Comparison of ENCODE assay signal across 19 mouse cellular contexts in genomic region chr17:64060529-64060928, GRCm38 (mm10).
DNase-seq lines count a peak whose midpoint lies in the region; ATAC-seq and TF ChIP-seq lines count a peak whose summit lies in the region.
"Had no signal": no experiment of that assay in that cellular context is flagged by ENCODE, and none has a peak within 500 bp of the region (broad histone marks: within the 10 kb centered on the region; RNA-seq: fewer than 3 reads in every experiment).

No protein-coding gene starts in this region.

- no peak for TF ChIP-seq CTCF in heart, postnatal 0 days (IDR thresholded peaks at IDR 0.05; ENCODE audit: low read depth)

- no peak overlapping the region for H3K4me2 ChIP-seq in heart, postnatal 0 days (ENCODE audit: low read depth, low read length)
- H3K4me2 ChIP-seq in kidney, embryonic 16.5 days (replicated peaks; ENCODE audit: low read depth, low read length): no peak overlapping the region
- H3K4me2 ChIP-seq in hindbrain, embryonic 16.5 days (ENCODE audit: low read length): no peak overlapping the region
- H3K4me2 ChIP-seq: forebrain, embryonic 15.5 days; hindbrain, embryonic 12.5 days; liver, embryonic 12.5 days; neural tube, embryonic 15.5 days had no signal

- no peaks in the 10 kb centered on the region for H3K9me3 ChIP-seq in heart, postnatal 0 days (replicated peaks; ENCODE audit: control insufficient read depth, low read length)
- no peaks in the 10 kb centered on the region for H3K9me3 ChIP-seq in kidney, embryonic 16.5 days (ENCODE audit: low read length)
- H3K9me3 ChIP-seq in hindbrain, embryonic 16.5 days (ENCODE audit: control insufficient read depth, low read length): no peaks in the 10 kb centered on the region
- H3K9me3 ChIP-seq: forebrain, embryonic 15.5 days; hindbrain, embryonic 12.5 days; liver, embryonic 12.5 days; midbrain, embryonic 10.5 days; neural tube, embryonic 15.5 days had no signal

- 0 out of 2 replicates have a peak, but pooled peaks have one; percentile 36 for ATAC-seq in heart, postnatal 0 days (ENCODE audit: insufficient read depth, low read depth)
- ATAC-seq in kidney, embryonic 16.5 days (ENCODE audit: low FRiP score, low TSS enrichment): peak; percentile 70; the same call in 1 of the 2 replicates
- no peak for ATAC-seq in hindbrain, embryonic 16.5 days
- ATAC-seq: CD4-positive, CD25-positive, alpha-beta regulatory T cell, adult 4 months; forebrain, embryonic 15.5 days; liver, embryonic 12.5 days had no signal

- no peak overlapping the region for H3K27ac ChIP-seq in heart, postnatal 0 days (ENCODE audit: low read depth)
- H3K27ac ChIP-seq in kidney, embryonic 16.5 days (ENCODE audit: low read length): no peak overlapping the region
- H3K27ac ChIP-seq in hindbrain, embryonic 16.5 days (ENCODE audit: low read depth, low read length): no peak overlapping the region
- H3K27ac ChIP-seq: forebrain, embryonic 15.5 days; hindbrain, embryonic 12.5 days; liver, embryonic 12.5 days; midbrain, embryonic 10.5 days; neural tube, embryonic 15.5 days had no signal

- no peaks in the 10 kb centered on the region for H3K36me3 ChIP-seq in heart, postnatal 0 days (replicated peaks; ENCODE audit: control insufficient read depth, insufficient read depth, low read length)
- H3K36me3 ChIP-seq in kidney, embryonic 16.5 days (ENCODE audit: insufficient read depth, low read length): no peaks in the 10 kb centered on the region
- H3K36me3 ChIP-seq in hindbrain, embryonic 16.5 days (ENCODE audit: control insufficient read depth, insufficient read depth, low read length): no peaks in the 10 kb centered on the region
- H3K36me3 ChIP-seq: hindbrain, embryonic 12.5 days; liver, embryonic 12.5 days; midbrain, embryonic 10.5 days; neural tube, embryonic 15.5 days had no signal

- no peak for DNase-seq in heart, postnatal 0 days (ENCODE audit: low spot score)
- DNase-seq in heart, adult 9 months (ENCODE audit: low spot score in 2 of 2): no peak
- DNase-seq in 3T3-L1 (ENCODE audit: low read depth, low spot score) (peak; percentile 64), NIH3T3 (ENCODE audit: low read depth) (peak; percentile 79), MN1 (ENCODE audit: low spot score) (no peak)
- DNase-seq in layer of hippocampus, postnatal 10 days (ENCODE audit: low spot score in 2 of 2): no peak
- DNase-seq: cerebellum, postnatal 10 days; embryo, embryonic 11 days; heart, adult 11 months; retina, postnatal 1 day; thymus, postnatal 4 days had no signal

- H3K4me3 ChIP-seq in heart, postnatal 0 days (ENCODE audit: low read depth, low read length): no peak overlapping the region
- H3K4me3 ChIP-seq in kidney, embryonic 16.5 days (ENCODE audit: low read length): no peak overlapping the region
- H3K4me3 ChIP-seq in hindbrain, embryonic 16.5 days (ENCODE audit: low read length): no peak overlapping the region
- H3K4me3 ChIP-seq: forebrain, embryonic 15.5 days; hindbrain, embryonic 12.5 days; liver, embryonic 12.5 days; midbrain, embryonic 10.5 days; neural tube, embryonic 15.5 days had no signal

- H3K9ac ChIP-seq in heart, postnatal 0 days (replicated peaks; ENCODE audit: low read depth, low read length): no peak overlapping the region
- no peak overlapping the region for H3K9ac ChIP-seq in kidney, embryonic 16.5 days (replicated peaks; ENCODE audit: low read length)
- no peak overlapping the region for H3K9ac ChIP-seq in hindbrain, embryonic 16.5 days (ENCODE audit: low read depth, low read length)
- H3K9ac ChIP-seq: forebrain, embryonic 15.5 days; hindbrain, embryonic 12.5 days; liver, embryonic 12.5 days; neural tube, embryonic 15.5 days had no signal

- TF ChIP-seq EP300 in heart, postnatal 0 days (IDR thresholded peaks at IDR 0.05; ENCODE audit: low read depth): no peak

- H3K27me3 ChIP-seq in heart, postnatal 0 days (ENCODE audit: control insufficient read depth, insufficient read depth, low read length): no peaks in the 10 kb centered on the region
- H3K27me3 ChIP-seq in kidney, embryonic 16.5 days (ENCODE audit: insufficient read depth, low read length): no peaks in the 10 kb centered on the region
- H3K27me3 ChIP-seq in hindbrain, embryonic 16.5 days (replicated peaks; ENCODE audit: control insufficient read depth, insufficient read depth, low read length): no peaks in the 10 kb centered on the region
- H3K27me3 ChIP-seq: forebrain, embryonic 15.5 days; hindbrain, embryonic 12.5 days; liver, embryonic 12.5 days; neural tube, embryonic 15.5 days had no signal

- H3K4me1 ChIP-seq in heart, postnatal 0 days (ENCODE audit: control insufficient read depth, insufficient read depth): peaks cover 6% of the 10 kb centered on the region; the same call in 1 of the 2 replicates
- no peaks in the 10 kb centered on the region for H3K4me1 ChIP-seq in kidney, embryonic 16.5 days (ENCODE audit: insufficient read depth, low read length)
- no peaks in the 10 kb centered on the region for H3K4me1 ChIP-seq in hindbrain, embryonic 16.5 days (ENCODE audit: control insufficient read depth, insufficient read depth, low read depth, low read length)
- H3K4me1 ChIP-seq: forebrain, embryonic 15.5 days; hindbrain, embryonic 12.5 days; neural tube, embryonic 15.5 days had no signal

Comparison
In these comparisons a context has a peak if more than half of its experiments do, and no peak if none do; other contexts are left out.
1. DNase-seq: peak in 3T3-L1 (single experiment) and NIH3T3 (single experiment); none in heart, postnatal 0 days (single experiment), heart, adult 9 months (0 of 2), MN1 (single experiment) and layer of hippocampus, postnatal 10 days (0 of 2).